Mouse (Mus musculus) intestine, postnatal 0 days (tissue): ENCODE results near the gene Papln. TPM values are rescaled to one million over a fixed set of nuclear protein-coding genes. Genes with fewer than 3 reads are reported as not detected.
A peak's percentile ranks its signal among the peaks of the same experiment; 100 is the strongest.

Source experiments
- ATAC-seq: fragments of 200-750 bp; cut with Nextera tagmentation; 2 replicates; pipeline ENCODE4 v1.8.0; 2017; ENCODE audit warnings: mild to moderate bottlenecking, moderate TSS enrichment, moderate library complexity
- H3K27ac ChIP-seq: fragments of 300-500 bp; sonication (generic); 2 replicates; pipeline ENCODE4 v1.5.1; 2014; ENCODE audit warnings: mild to moderate bottlenecking, low read depth, low read length, moderate library complexity
- H3K27me3 ChIP-seq: fragments of 300-500 bp; sonication (generic); replicated peaks from 2 replicates; pipeline ENCODE4 v1.6.1; 2014; ENCODE audit warnings: low read length, mixed read lengths; ENCODE audit not compliant: control insufficient read depth, insufficient read depth
- H3K36me3 ChIP-seq: fragments of 300-500 bp; sonication (generic); 2 replicates; pipeline ENCODE4 v1.6.1; 2014; ENCODE audit warnings: mild to moderate bottlenecking, moderate library complexity; ENCODE audit not compliant: control insufficient read depth, insufficient read depth
- H3K4me1 ChIP-seq: fragments of 300-500 bp; sonication (generic); replicated peaks from 2 replicates; pipeline ENCODE4 v1.6.1; 2014; ENCODE audit warnings: antibody characterized with exemption, low read length, mixed read lengths; ENCODE audit not compliant: control insufficient read depth, insufficient read depth
- H3K4me2 ChIP-seq: fragments of 300-500 bp; sonication (generic); replicated peaks from 2 replicates; pipeline ENCODE4 v1.6.1; 2014; ENCODE audit warnings: low read depth, mild to moderate bottlenecking, moderate library complexity
- H3K4me3 ChIP-seq: fragments of 300-500 bp; sonication (generic); 2 replicates; pipeline ENCODE4 v1.5.1; 2014; ENCODE audit warnings: low read depth, low read length
- H3K9ac ChIP-seq: fragments of 300-500 bp; sonication (generic); 2 replicates; pipeline ENCODE4 v1.6.1; 2014; ENCODE audit warnings: mild to moderate bottlenecking, low read depth, low read length
- H3K9me3 ChIP-seq: fragments of 300-500 bp; sonication (generic); 2 replicates; pipeline ENCODE4 v1.6.1; 2016; ENCODE audit warnings: mixed run types; ENCODE audit not compliant: control insufficient read depth
- CTCF ChIP-seq: sonication (generic); IDR thresholded peaks from 2 replicates; pipeline ENCODE4 v1.5.1; 2016; ENCODE audit warnings: low read depth, mild to moderate bottlenecking, control low read depth, antibody characterized with exemption, moderate library complexity
- WGBS: fragments of 180-500 bp; shearing (Covaris S2); extraction: QIAGEN DNeasy Blood & Tissue Kit; methylation state at CpG from one replicate; pipeline ENCODE4 v1.1.7; 2014; 5-methylcytosine and 5-hydroxymethylcytosine counted together
- polyA plus RNA-seq: library from polyadenylated mRNA; unstranded; fragments of >200 nt; fragmentation: Nextera tagmentation; extraction: Ambion mirVana; gene quantifications from 2 replicates; pipeline ENCODE4 v1.2.1, GENCODE M21; 2015

The Papln gene
- polyA plus RNA-seq, 1 experiment from 2014 or later, result 1.7 TPM

GRCm38 (mm10) chr12:83775621-83776020, 12.2 kb downstream of the Papln start:
- no peak for ATAC-seq
- H3K4me1 ChIP-seq, result no peaks in the 10 kb centered on the region
- 84% methylated on average over 12 of the region's 12 CpGs for WGBS
- TF ChIP-seq CTCF, result no peak
- no peak overlapping the region for H3K4me2 ChIP-seq
- H3K27ac ChIP-seq, result no peak overlapping the region
- no peak overlapping the region for H3K9ac ChIP-seq
- no peaks in the 10 kb centered on the region for H3K27me3 ChIP-seq
- H3K4me3 ChIP-seq, result no peak overlapping the region
- peaks cover 49% of the 10 kb centered on the region for H3K36me3 ChIP-seq
- H3K9me3 ChIP-seq, result no peaks in the 10 kb centered on the region

DNA sequence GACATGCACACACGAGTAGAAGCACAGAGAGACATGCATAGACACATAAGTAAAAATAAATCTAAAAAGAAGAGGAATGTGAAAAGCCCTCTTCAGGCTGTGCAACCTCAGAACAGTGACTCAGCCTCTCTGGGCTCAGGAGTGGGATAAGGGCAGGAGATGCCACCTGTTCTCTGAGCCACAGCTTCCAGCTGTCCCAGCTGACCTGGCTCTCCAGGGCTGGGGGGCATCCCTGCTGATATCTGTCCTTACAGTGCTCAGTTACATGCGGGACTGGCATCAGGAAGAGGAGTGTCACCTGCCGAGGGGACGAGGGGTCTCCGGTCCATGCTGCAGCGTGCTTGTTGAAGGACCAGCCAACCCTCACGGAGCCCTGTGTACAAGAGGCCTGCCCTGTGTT, 13.3 kb downstream of the Papln start:
- Histone ChIP-seq H3K4me2 (no peak overlapping the region), H3K9me3 (no peaks in the 10 kb centered on the region), H3K4me3 (no peak overlapping the region), H3K36me3 (peaks cover 50% of the 10 kb centered on the region), H3K4me1 (no peaks in the 10 kb centered on the region), H3K27ac (no peak overlapping the region), H3K27me3 (no peaks in the 10 kb centered on the region), H3K9ac (no peak overlapping the region)
- TF ChIP-seq CTCF, result no peak
- no peak for ATAC-seq
- 87% methylated on average over 7 of the region's 7 CpGs for WGBS

DNA sequence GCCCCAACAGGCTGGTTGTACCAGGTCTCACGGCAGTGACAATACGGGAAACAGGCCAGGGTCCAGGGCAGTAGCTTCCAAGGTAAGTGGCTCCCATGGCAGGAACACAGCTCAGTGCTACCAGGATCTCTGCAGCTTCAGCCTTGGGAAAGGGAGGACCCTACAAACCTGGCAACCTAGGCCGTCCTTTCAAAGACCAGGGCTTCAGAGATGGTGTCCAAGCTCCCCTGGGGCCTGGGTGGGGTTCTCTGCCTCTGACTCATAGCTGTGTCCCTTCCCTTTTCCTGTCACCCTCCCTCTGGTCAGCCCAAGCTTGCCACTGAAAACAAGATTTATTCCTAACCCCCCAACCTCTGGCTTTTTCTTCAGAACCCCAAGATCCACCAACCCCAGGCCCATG, 16.7 kb downstream of the Papln start:
- no peak for ATAC-seq
- Histone ChIP-seq H3K4me3 (no peak overlapping the region), H3K9ac (no peak overlapping the region), H3K36me3 (peaks cover 46% of the 10 kb centered on the region), H3K9me3 (no peaks in the 10 kb centered on the region), H3K27me3 (no peaks in the 10 kb centered on the region), H3K4me1 (no peaks in the 10 kb centered on the region), H3K4me2 (no peak overlapping the region), H3K27ac (no peak overlapping the region)
- no peak for TF ChIP-seq CTCF
- WGBS, result 89% methylated on average over 3 of the region's 3 CpGs

DNA sequence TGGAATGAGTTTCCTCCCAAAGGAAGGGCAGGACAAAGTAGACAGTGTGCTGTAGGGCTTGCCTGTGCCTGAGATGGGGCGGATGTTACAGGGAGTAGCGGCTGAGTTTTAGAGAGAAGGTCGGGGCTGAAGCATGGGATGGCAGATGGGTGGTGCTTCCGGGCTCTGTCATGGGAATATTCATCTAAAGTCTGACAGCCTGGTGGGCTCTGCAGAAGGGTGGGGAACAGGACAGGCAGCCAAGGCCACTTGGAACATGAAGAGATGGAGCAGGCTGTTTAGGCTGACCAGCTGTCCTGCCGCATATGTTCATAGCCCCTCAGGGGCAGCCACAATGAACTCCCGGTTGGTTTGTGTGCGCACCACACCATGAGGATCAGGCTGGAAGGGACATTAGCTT, 17.8 kb downstream of the Papln start:
- Histone ChIP-seq H3K9ac (no peak overlapping the region), H3K27ac (no peak overlapping the region), H3K4me3 (no peak overlapping the region), H3K4me2 (no peak overlapping the region), H3K9me3 (no peaks in the 10 kb centered on the region), H3K4me1 (no peaks in the 10 kb centered on the region), H3K27me3 (no peaks in the 10 kb centered on the region), H3K36me3 (peaks cover 39% of the 10 kb centered on the region)
- WGBS, result 63% methylated on average over 7 of the region's 7 CpGs
- ATAC-seq, result no peak
- no peak for TF ChIP-seq CTCF

DNA sequence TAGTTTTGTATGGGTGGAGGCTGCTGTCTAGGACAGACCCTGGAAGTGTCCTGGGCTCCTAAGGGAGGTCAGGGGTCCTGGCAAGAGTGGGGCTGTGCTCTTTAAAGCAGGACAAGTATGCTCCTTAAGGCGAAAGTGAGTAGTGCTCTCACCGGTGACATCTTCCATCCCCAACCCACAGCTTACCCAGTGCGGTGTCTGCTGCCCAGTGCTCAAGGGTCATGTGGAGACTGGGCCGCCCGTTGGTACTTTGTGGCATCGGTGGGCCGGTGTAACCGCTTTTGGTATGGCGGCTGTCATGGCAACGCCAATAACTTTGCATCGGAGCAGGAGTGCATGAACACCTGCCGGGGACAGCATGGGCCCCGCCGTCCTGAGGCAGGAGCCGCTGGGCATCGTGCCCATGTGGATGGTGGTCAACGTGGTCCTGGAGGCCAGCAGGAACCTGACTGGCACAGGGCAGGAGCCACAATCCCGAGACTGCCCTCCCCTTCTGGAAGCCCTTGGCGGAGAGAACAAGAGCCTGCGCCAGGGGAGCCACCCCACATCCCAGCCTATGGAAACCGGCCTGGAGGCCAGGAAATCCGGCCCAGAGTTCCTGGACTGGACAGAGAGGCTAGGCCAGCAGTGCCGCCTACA, 18.3 kb downstream of the Papln start:
- no peaks in the 10 kb centered on the region for H3K27me3 ChIP-seq
- 80% methylated on average over 23 of the region's 23 CpGs for WGBS
- H3K4me3 ChIP-seq, result no peak overlapping the region
- no peaks in the 10 kb centered on the region for H3K9me3 ChIP-seq
- H3K9ac ChIP-seq, result no peak overlapping the region
- ATAC-seq, result 0 out of 2 replicates have a peak, but pooled peaks have one; percentile 6
- no peak for TF ChIP-seq CTCF
- H3K27ac ChIP-seq, result no peak overlapping the region
- H3K36me3 ChIP-seq, result peaks cover 39% of the 10 kb centered on the region
- H3K4me1 ChIP-seq, result no peaks in the 10 kb centered on the region
- H3K4me2 ChIP-seq, result no peak overlapping the region

- no peak for ATAC-seq
- peaks cover 32% of the 10 kb centered on the region for H3K36me3 ChIP-seq
- no peaks in the 10 kb centered on the region for H3K9me3 ChIP-seq
- H3K4me3 ChIP-seq, result no peak overlapping the region
- H3K27me3 ChIP-seq, result no peaks in the 10 kb centered on the region
- H3K9ac ChIP-seq, result no peak overlapping the region
- TF ChIP-seq CTCF, result no peak
- no peaks in the 10 kb centered on the region for H3K4me1 ChIP-seq
- H3K27ac ChIP-seq, result no peak overlapping the region
- no peak overlapping the region for H3K4me2 ChIP-seq
- 87% methylated on average over 10 of the region's 10 CpGs for WGBS
Measured at GRCm38 (mm10) chr12:83782669-83783068, 19.2 kb downstream of the Papln start.

GRCm38 (mm10) chr12:83785305-83785704, 21.9 kb downstream of the Papln start:
- no peak for ATAC-seq
- TF ChIP-seq CTCF, result no peak
- H3K27me3 ChIP-seq, result no peaks in the 10 kb centered on the region
- H3K4me2 ChIP-seq, result no peak overlapping the region
- H3K27ac ChIP-seq, result no peak overlapping the region
- H3K4me1 ChIP-seq, result no peaks in the 10 kb centered on the region
- 73% methylated on average over 4 of the region's 4 CpGs for WGBS
- H3K9ac ChIP-seq, result no peak overlapping the region
- H3K36me3 ChIP-seq, result peaks cover 17% of the 10 kb centered on the region; the same call in 1 of the 2 replicates
- H3K9me3 ChIP-seq, result no peaks in the 10 kb centered on the region
- H3K4me3 ChIP-seq, result no peak overlapping the region
